9 mouse cellular contexts compared by ENCODE assay signal in genomic region chr19:45243918-45244700, GRCm38 (mm10). TPM values are rescaled to one million over a fixed set of nuclear protein-coding genes. Genes with fewer than 3 reads are reported as not detected.
A peak's percentile ranks its signal among the peaks of the same experiment; 100 is the strongest.
DNase-seq lines count a peak whose midpoint lies in the region; ATAC-seq and TF ChIP-seq lines count a peak whose summit lies in the region.
"Had no signal": no experiment of that assay in that cellular context is flagged by ENCODE, and none has a peak within 500 bp of the region (broad histone marks: within the 10 kb centered on the region; RNA-seq: fewer than 3 reads in every experiment).

No protein-coding gene starts in this region.

- H3K36me3 ChIP-seq in forebrain, embryonic 10.5 days (replicated peaks), result no peaks in the 10 kb centered on the region
- H3K36me3 ChIP-seq in forebrain, embryonic 13.5 days (ENCODE audit: poor library complexity, severe bottlenecking), result no peaks in the 10 kb centered on the region
- H3K36me3 ChIP-seq in spleen, adult 2 months (ENCODE audit: control insufficient read depth, insufficient read depth, low read length), result no peaks in the 10 kb centered on the region
- no peaks in the 10 kb centered on the region for H3K36me3 ChIP-seq in heart, embryonic 14.5 days (ENCODE audit: control insufficient read depth, insufficient read depth, low read length)
- H3K36me3 ChIP-seq: stomach, embryonic 15.5 days had no signal

- peaks cover 10% of the 10 kb centered on the region for H3K4me1 ChIP-seq in forebrain, embryonic 10.5 days
- H3K4me1 ChIP-seq in forebrain, embryonic 13.5 days, result no peaks in the 10 kb centered on the region
- H3K4me1 ChIP-seq in spleen, adult 2 months (ENCODE audit: control insufficient read depth, insufficient read depth, insufficient read length), result no peaks in the 10 kb centered on the region
- no peaks in the 10 kb centered on the region for H3K4me1 ChIP-seq in heart, embryonic 14.5 days (ENCODE audit: control insufficient read depth in 2 of 2, insufficient read depth in 2 of 2, low read length in 2 of 2)

- H3K27ac ChIP-seq in forebrain, embryonic 10.5 days, result no peak overlapping the region
- no peak overlapping the region for H3K27ac ChIP-seq in forebrain, embryonic 13.5 days
- no peak overlapping the region for H3K27ac ChIP-seq in spleen, adult 2 months (ENCODE audit: insufficient read depth, low read length)
- H3K27ac ChIP-seq in heart, embryonic 14.5 days (replicated peaks in 1 of 2; ENCODE audit: control insufficient read depth in 1 of 2, insufficient read depth in 1 of 2, low read depth in 2 of 2, low read length in 2 of 2), result no peak overlapping the region
- H3K27ac ChIP-seq: stomach, embryonic 15.5 days had no signal

- 1% methylated on average over 29 of the region's 29 CpGs for WGBS in forebrain, embryonic 10.5 days
- 2% methylated on average over 29 of the region's 29 CpGs for WGBS in forebrain, embryonic 13.5 days
- 9% methylated on average over 29 of the region's 29 CpGs for WGBS in spleen, adult 2 months
- 5% methylated on average over 29 of the region's 29 CpGs for whole genome bisulfite sequencing in heart, embryonic 14.5 days

- no peaks in the 10 kb centered on the region for H3K9me3 ChIP-seq in forebrain, embryonic 10.5 days
- no peaks in the 10 kb centered on the region for H3K9me3 ChIP-seq in forebrain, embryonic 13.5 days (replicated peaks)
- no peaks in the 10 kb centered on the region for H3K9me3 ChIP-seq in heart, embryonic 14.5 days (ENCODE audit: control insufficient read depth, low read length)
- H3K9me3 ChIP-seq: stomach, embryonic 15.5 days had no signal

- H3K4me3 ChIP-seq in forebrain, embryonic 10.5 days, result 0 out of 2 replicates have a peak overlapping the region, but pooled peaks have one; percentile 19
- no peak overlapping the region for H3K4me3 ChIP-seq in forebrain, embryonic 13.5 days
- no peak overlapping the region for H3K4me3 ChIP-seq in spleen, adult 2 months (ENCODE audit: extremely low read depth, insufficient read depth, insufficient read length)
- H3K4me3 ChIP-seq in heart, embryonic 14.5 days (ENCODE audit: control insufficient read depth in 1 of 2, insufficient read depth in 1 of 2, low read depth in 1 of 2, low read length in 2 of 2), result peak overlapping the region in 1 of 2 experiments; percentile 20; a peak in 2 of 4 replicates
- H3K4me3 ChIP-seq: stomach, embryonic 15.5 days had no signal

- H3K4me2 ChIP-seq in forebrain, embryonic 13.5 days, result no peak overlapping the region
- peak overlapping the region; percentile 34 for H3K4me2 ChIP-seq in heart, embryonic 14.5 days (ENCODE audit: low read length)
- H3K4me2 ChIP-seq: stomach, embryonic 15.5 days had no signal

- H3K27me3 ChIP-seq in forebrain, embryonic 10.5 days (ENCODE audit: poor library complexity, severe bottlenecking), result peaks cover 100% of the 10 kb centered on the region
- peaks cover 93% of the 10 kb centered on the region for H3K27me3 ChIP-seq in forebrain, embryonic 13.5 days
- peaks cover 12% of the 10 kb centered on the region for H3K27me3 ChIP-seq in spleen, adult 2 months (ENCODE audit: control insufficient read depth, insufficient read depth, low read length)
- H3K27me3 ChIP-seq in heart, embryonic 14.5 days (ENCODE audit: control insufficient read depth, insufficient read depth, low read length), result peaks cover 82% of the 10 kb centered on the region

- H3K9ac ChIP-seq in forebrain, embryonic 13.5 days, result no peak overlapping the region
- no peak overlapping the region for H3K9ac ChIP-seq in heart, embryonic 14.5 days (ENCODE audit: low read length)
- H3K9ac ChIP-seq: stomach, embryonic 15.5 days had no signal

- no peak for TF ChIP-seq POLR2A in spleen, adult 2 months (IDR thresholded peaks at IDR 0.05; ENCODE audit: low read depth, low read length)

- TF ChIP-seq CTCF in spleen, adult 2 months (IDR thresholded peaks at IDR 0.05; ENCODE audit: extremely low read depth, insufficient read depth, insufficient read length, insufficient replicate concordance), result peak; percentile 90

- no peak for ATAC-seq in forebrain, embryonic 13.5 days
- ATAC-seq in heart, embryonic 14.5 days (ENCODE audit: insufficient number of reproducible peaks, insufficient read depth, low FRiP score, low read depth), result no peak
- no peak for ATAC-seq in activated CD4-positive, CD25-positive, alpha-beta regulatory T cell, adult 4 months

- DNase-seq in forebrain, embryonic 10.5 days (ENCODE audit: extremely low spot score, low spot score), result peak; percentile 47
- DNase-seq in spleen, adult 2 months (ENCODE audit: low read depth in 1 of 2, low spot score in 2 of 2), result no peak
- no peak for DNase-seq in spleen, adult 18-20 months
- peak; percentile 27 for DNase-seq in lung, postnatal 25 days (ENCODE audit: low spot score)
- DNase-seq in right cerebral cortex, postnatal 36 days (ENCODE audit: low spot score in 2 of 2), result no peak

RNA-seq across cellular contexts. Expression of gene Lbx1, which starts 8.5 kb away (rescaled TPM):
- polyA plus RNA-seq in forebrain, embryonic 10.5 days (2016; fragmentation: Nextera tagmentation; extraction: Ambion mirVana), result not detected in 2 replicates
- polyA plus RNA-seq in forebrain, embryonic 13.5 days (2015; fragmentation: Nextera tagmentation; extraction: Ambion mirVana), result not detected in 2 replicates
- polyA plus RNA-seq in spleen, adult 2 months (2012; rRNA removed), result not detected in 2 replicates
- not detected in 2 replicates for polyA plus RNA-seq in heart, embryonic 14.5 days (2014; fragmentation: Nextera tagmentation; extraction: Ambion mirVana)
- polyA plus RNA-seq in activated CD4-positive, CD25-positive, alpha-beta regulatory T cell, adult 4 months (2017; shearing (Covaris generic)), result not detected
- polyA plus RNA-seq: stomach, embryonic 15.5 days had no signal

Comparison
In these comparisons a context has a peak if more than half of its experiments do, and no peak if none do; other contexts are left out.
1. DNase-seq: peak in forebrain, embryonic 10.5 days (single experiment) and lung, postnatal 25 days (single experiment); none in spleen, adult 2 months (0 of 2), spleen, adult 18-20 months (0 of 2) and right cerebral cortex, postnatal 36 days (0 of 2).